Mouse (Mus musculus) MEL (cell line): ENCODE measurements around the gene Clec4d.

Experiments used
- CTCF ChIP-seq, 3 experiments: IDR thresholded peaks in 2 of 3; conservative IDR thresholded peaks in 1 of 3; 2 replicates each; pipeline ENCODE4 v1.5.1; 2011 to 2012; ENCODE audit warnings: low read length in 3 of 3, low read depth in 2 of 3, mild to moderate bottlenecking in 2 of 3, improper control_type of control experiment in 1 of 3, inconsistent platforms in 1 of 3, mixed read lengths in 1 of 3, moderate library complexity in 1 of 3; ENCODE audit not compliant: control insufficient read depth in 1 of 3, insufficient read depth in 1 of 3, poor library complexity in 1 of 3, severe bottlenecking in 1 of 3
- HCFC1 ChIP-seq: IDR thresholded peaks from 2 replicates; pipeline ENCODE4 v1.6.1; 2012; ENCODE audit warnings: low read depth, mild to moderate bottlenecking, inconsistent platforms, low read length, improper control_type of control experiment, moderate library complexity
- MAFK ChIP-seq: IDR thresholded peaks from 2 replicates; pipeline ENCODE4 v1.6.1; 2011; ENCODE audit warnings: low read depth, mild to moderate bottlenecking, low read length, improper control_type of control experiment, borderline replicate concordance
- POLR2A ChIP-seq, 2 experiments: IDR thresholded peaks; 2 replicates each; pipeline ENCODE4 v1.6.1; 2011 to 2012; ENCODE audit warnings: low read length in 2 of 2, mild to moderate bottlenecking in 2 of 2, control low read depth in 1 of 2, improper control_type of control experiment in 1 of 2, low read depth in 1 of 2, moderate library complexity in 1 of 2; ENCODE audit not compliant: control insufficient read depth in 1 of 2, insufficient read depth in 1 of 2, poor library complexity in 1 of 2
- TCF12 ChIP-seq: IDR thresholded peaks from 2 replicates; pipeline ENCODE4 v1.6.1; 2014; ENCODE audit warnings: low read depth, mild to moderate bottlenecking, inconsistent platforms, low read length, improper control_type of control experiment, moderate library complexity
- USF1 ChIP-seq: IDR thresholded peaks from 2 replicates; pipeline ENCODE4 v1.6.1; 2014; ENCODE audit warnings: low read depth, mild to moderate bottlenecking, inconsistent platforms, low read length, improper control_type of control experiment, moderate library complexity

- TF ChIP-seq USF1 = no peak
- TF ChIP-seq POLR2A (IDR thresholded peaks at IDR 0.05; ENCODE audit: control insufficient read depth in 1 of 2, insufficient read depth in 1 of 2, low read depth in 1 of 2, low read length in 2 of 2, poor library complexity in 1 of 2) = no peak
- TF ChIP-seq CTCF (IDR thresholded peaks at IDR 0.05 in 2 of 3, conservative IDR thresholded peaks at IDR 0.05 in 1 of 3; ENCODE audit: control insufficient read depth in 1 of 3, insufficient read depth in 1 of 3, low read depth in 2 of 3, low read length in 3 of 3, poor library complexity in 1 of 3, severe bottlenecking in 1 of 3) = no peak
- no peak for TF ChIP-seq MAFK
- TF ChIP-seq TCF12 = 0 out of 2 replicates have a peak, but pooled peaks have one; percentile 16
- no peak for TF ChIP-seq HCFC1
Observed at GRCm38 (mm10) chr6:123264194-123264593, 2.3 kb downstream of the Clec4d start.
